Mouse (Mus musculus): ENCODE data around the gene Exoc6.

- no peak for TF ChIP-seq POLR2A (IDR thresholded peaks at IDR 0.05; ENCODE audit: insufficient read depth, low read length)
- TF ChIP-seq CTCF (IDR thresholded peaks at IDR 0.05; ENCODE audit: low read depth, low read length), result no peak
- no peak for TF ChIP-seq EP300 (IDR thresholded peaks at IDR 0.05; ENCODE audit: insufficient read depth, low read depth, low read length)
Observed at GRCm38 (mm10) chr19:37686347-37686746, 136.1 kb downstream of the Exoc6 start.
